Mouse (Mus musculus): ENCODE results near the gene Tle3.

GRCm38 (mm10) chr9:61376650-61377049, 4.5 kb downstream of the Tle3 start:
- no peak for TF ChIP-seq CTCF (IDR thresholded peaks at IDR 0.05; ENCODE audit: low read depth)
- TF ChIP-seq EP300 (IDR thresholded peaks at IDR 0.05; ENCODE audit: low read depth) = no peak

Data from liver, embryonic 14.5 days (tissue).